Mouse (Mus musculus) heart, postnatal 4 days (tissue): ENCODE measurements around the gene Iqcg. TPM values are rescaled to one million over a fixed set of nuclear protein-coding genes. Genes with fewer than 3 reads are reported as not detected.

ENCODE experiments used
- DNase-seq: peaks from one replicate; pipeline ENCODE4 v3.0.0; 2021
- microRNA-seq, 2 experiments: library from miRNA; unstranded; fragments of <30 nt; microRNA quantifications; one replicate each; pipeline ENCODE4 v1.2.0; 2021 to 2022
- total RNA-seq, 2 experiments: library from RNA; stranded (reverse); gene quantifications; 2 replicates each; pipeline ENCODE4 v1.2.3; 2021

Iqcg gene
- total RNA-seq, 2 experiments from 2014 or later, result 0.57 to 0.97 TPM

DNA sequence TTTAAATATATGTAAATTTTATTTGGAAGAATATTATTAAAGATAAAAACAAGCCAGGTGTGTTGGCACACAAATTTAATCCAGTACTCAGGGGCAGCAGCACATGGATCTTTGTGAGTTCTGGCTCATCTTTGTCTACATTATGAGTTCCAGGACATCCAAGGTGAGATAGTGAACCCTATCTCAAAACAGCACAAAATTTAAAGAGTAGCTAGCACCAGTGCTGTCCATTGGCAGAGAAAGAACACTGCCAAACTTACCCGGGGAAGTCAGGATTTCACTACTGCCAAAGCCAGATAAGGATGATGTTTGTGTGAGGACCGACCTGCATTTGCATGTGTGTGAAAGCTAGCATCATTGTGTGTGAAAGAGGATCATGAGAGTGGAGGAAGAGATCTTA, 83.0 kb downstream of the Iqcg start:
- DNase-seq, result no peak

DNA sequence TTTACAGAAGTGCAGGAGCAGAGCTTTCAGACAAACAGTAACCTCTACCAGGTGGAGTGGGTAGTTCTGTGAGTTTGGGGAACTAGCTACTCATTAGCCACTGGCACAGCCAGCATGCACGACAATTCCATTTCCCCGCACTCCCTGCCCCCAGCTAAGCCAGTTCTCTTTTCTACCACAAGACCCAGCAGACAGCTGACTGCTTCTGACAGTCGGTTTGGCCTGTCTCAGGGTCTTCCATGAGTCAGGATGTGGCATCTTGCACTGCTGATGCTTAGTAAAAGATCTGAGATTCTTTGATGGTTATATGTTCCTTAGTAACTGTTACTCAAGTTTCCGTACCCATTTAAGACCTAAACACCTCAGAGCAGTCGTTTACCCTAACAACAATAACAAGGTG, 83.5 kb downstream of the Iqcg start:
- DNase-seq, result no peak

Small RNA genes lying within 50 kb of the gene (microRNA-seq; reads per million reads assigned to microRNA genes)
- gene Gm22231 (0 reads per million in 2 experiments), gene Mir1947 (6.7 to 7.3 reads per million in 2 experiments)

Other genes starting within 250 kb of the Iqcg start
- gene Smbd1, start 245.7 kb downstream of the Iqcg start, total RNA-seq, result not detected
- gene Fyttd1, start 178.7 kb downstream of the Iqcg start, total RNA-seq, result 100 to 1,000 TPM; 125 to 126 TPM
- 10 to 100 TPM; 29.8 to 35.1 TPM for gene Rubcn, start 178.5 kb downstream of the Iqcg start, total RNA-seq
- 10 to 100 TPM; 29.0 to 30.9 TPM for gene Lrch3, start 142.1 kb downstream of the Iqcg start, total RNA-seq
- 100 to 1,000 TPM; 427 to 468 TPM for gene Rpl35a, start 235 bp upstream of the Iqcg start, total RNA-seq
- gene Lmln, start 6.3 kb upstream of the Iqcg start, total RNA-seq, result 1 to 10 TPM; 4.1 to 4.8 TPM
- gene Osbpl11, start 128.9 kb upstream of the Iqcg start, total RNA-seq, result 10 to 100 TPM; 21.9 to 22.4 TPM
- gene Snx4, start 195.2 kb upstream of the Iqcg start, total RNA-seq, result 10 to 100 TPM; 52.6 to 56.7 TPM